Mouse (Mus musculus) myocyte (in vitro differentiated cells): Measurements from ENCODE around the gene Gm20521. TPM values are rescaled to one million over a fixed set of nuclear protein-coding genes. Genes with fewer than 3 reads are reported as not detected.

ENCODE experiments used
- H3K27me3 ChIP-seq: one replicate; pipeline ENCODE4 v1.6.1; 2011; ENCODE audit not compliant: control insufficient read depth, insufficient read depth, insufficient read length
- H3K36me3 ChIP-seq: one replicate; pipeline ENCODE4 v1.6.1; 2011; ENCODE audit not compliant: control insufficient read depth, insufficient read depth
- H3K4me2 ChIP-seq: one replicate; pipeline ENCODE4 v1.6.1; 2011; ENCODE audit warnings: low read depth, control low read depth
- H3K4me3 ChIP-seq: one replicate; pipeline ENCODE4 v1.5.1; 2011; ENCODE audit warnings: mild to moderate bottlenecking, control low read depth, moderate library complexity
- H3K79me2 ChIP-seq: one replicate; pipeline ENCODE4 v1.6.1; 2011; ENCODE audit not compliant: control insufficient read depth, insufficient read depth
- H3ac ChIP-seq: one replicate; pipeline ENCODE4 v1.6.1; 2011; ENCODE audit not compliant: control insufficient read depth, insufficient read length
- CEBPB ChIP-seq: IDR thresholded peaks from 2 replicates; pipeline ENCODE4 v1.6.1; 2011; ENCODE audit warnings: mild to moderate bottlenecking, moderate library complexity; ENCODE audit not compliant: poor library complexity, insufficient read depth, severe bottlenecking
- E2F4 ChIP-seq: IDR thresholded peaks from one replicate; pipeline ENCODE4 v1.6.1; 2011; ENCODE audit warnings: mild to moderate bottlenecking, control low read depth, moderate library complexity; ENCODE audit not compliant: insufficient read depth
- MAX ChIP-seq: IDR thresholded peaks from one replicate; pipeline ENCODE4 v1.6.1; 2011; ENCODE audit warnings: low read depth, mild to moderate bottlenecking, control low read depth
- MYOD1 ChIP-seq, 3 experiments: IDR thresholded peaks; one replicate each; pipeline ENCODE4 v1.6.1; 2011; ENCODE audit warnings: control low read depth in 2 of 3, low read depth in 2 of 3, mild to moderate bottlenecking in 2 of 3, moderate library complexity in 1 of 3; ENCODE audit not compliant: insufficient read length in 2 of 3, control insufficient read depth in 1 of 3
- MYOG ChIP-seq, 3 experiments: IDR thresholded peaks; one replicate each; pipeline ENCODE4 v1.6.1; 2011; ENCODE audit warnings: control low read depth in 2 of 3, low read depth in 2 of 3, mild to moderate bottlenecking in 2 of 3; ENCODE audit not compliant: insufficient read length in 2 of 3, control insufficient read depth in 1 of 3, insufficient read depth in 1 of 3
- POLR2A ChIP-seq: IDR thresholded peaks from one replicate; pipeline ENCODE4 v1.6.1; 2011; ENCODE audit warnings: low read depth, mild to moderate bottlenecking, control low read depth, moderate library complexity; ENCODE audit not compliant: insufficient read length
- POLR2AphosphoS2 ChIP-seq: IDR thresholded peaks from one replicate; pipeline ENCODE4 v1.6.1; 2011; ENCODE audit warnings: low read depth, control low read depth; ENCODE audit not compliant: insufficient read length
- REST ChIP-seq: IDR thresholded peaks from one replicate; pipeline ENCODE4 v1.6.1; 2011; ENCODE audit warnings: mild to moderate bottlenecking, control low read depth, moderate library complexity; ENCODE audit not compliant: insufficient read depth, insufficient read length
- SRF ChIP-seq: IDR thresholded peaks from one replicate; pipeline ENCODE4 v1.6.1; 2011; ENCODE audit warnings: low read depth; ENCODE audit not compliant: control insufficient read depth, insufficient read length
- TCF12 ChIP-seq: IDR thresholded peaks from one replicate; pipeline ENCODE4 v1.6.1; 2011; ENCODE audit warnings: mild to moderate bottlenecking, control low read depth; ENCODE audit not compliant: poor library complexity, insufficient read depth, severe bottlenecking
- TCF3 ChIP-seq: IDR thresholded peaks from one replicate; pipeline ENCODE4 v1.6.1; 2011; ENCODE audit warnings: low read depth, control low read depth; ENCODE audit not compliant: insufficient read length
- USF1 ChIP-seq: IDR thresholded peaks from one replicate; pipeline ENCODE4 v1.6.1; 2011; ENCODE audit warnings: low read depth, mild to moderate bottlenecking, control low read depth, moderate library complexity
- polyA plus RNA-seq: library from polyadenylated mRNA; unstranded; fragments of >200 nt; fragmentation: generic; extraction: Trizol; gene quantifications from one replicate; pipeline ENCODE4 v1.2.1, GENCODE M21; 2012; ENCODE audit warnings: missing spikeins

The Gm20521 gene
- polyA plus RNA-seq, 1 experiment: 0.47 TPM

DNA sequence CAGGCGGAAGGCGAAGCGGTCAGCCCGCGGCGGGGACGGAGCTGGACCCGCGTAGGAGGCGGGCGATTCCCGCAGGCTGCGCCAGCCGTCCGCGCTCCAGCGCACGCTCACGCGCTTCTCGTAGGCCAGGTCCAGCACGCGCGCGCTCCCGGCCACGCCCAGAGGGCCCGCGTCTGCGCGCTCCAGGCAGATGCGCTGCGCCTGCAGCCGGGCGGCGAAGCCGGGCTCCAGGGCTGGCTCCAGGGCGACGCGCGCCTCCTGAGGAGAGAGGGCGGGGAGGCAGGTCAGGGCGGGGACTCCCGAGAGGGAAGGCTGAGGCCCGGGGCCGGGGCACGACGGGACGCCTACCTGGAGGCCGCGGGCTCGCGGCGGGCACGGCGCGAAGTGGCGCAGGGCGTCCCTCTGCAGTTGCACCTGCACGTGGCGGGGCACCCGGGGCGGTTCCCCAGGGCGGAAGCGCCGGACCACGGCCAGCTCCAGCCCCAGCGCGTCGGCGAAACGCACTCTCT is 6.6 kb upstream of the Gm20521 start:
- TF ChIP-seq SRF (no peak), MYOG (IDR thresholded peaks at IDR 0.05; ENCODE audit: control insufficient read depth in 1 of 3, insufficient read depth in 1 of 3, insufficient read length in 2 of 3, low read depth in 2 of 3) (no peak), TCF3 (no peak), TCF12 (no peak), POLR2A (peak; percentile 94), MYOD1 (IDR thresholded peaks at IDR 0.05; ENCODE audit: control insufficient read depth in 1 of 3, insufficient read length in 2 of 3, low read depth in 2 of 3) (peak in 2 of 3 experiments; percentile 4 to 40), CEBPB (no peak), POLR2AphosphoS2 (peak; percentile 91), REST (no peak), E2F4 (no peak), USF1 (no peak), MAX (no peak)
- Histone ChIP-seq H3ac (peak overlapping the region; percentile 68), H3K36me3 (no peaks in the 10 kb centered on the region), H3K4me3 (peak overlapping the region; percentile 29), H3K27me3 (no peaks in the 10 kb centered on the region), H3K79me2 (no peaks in the 10 kb centered on the region), H3K4me2 (peak overlapping the region; percentile 97)

DNA sequence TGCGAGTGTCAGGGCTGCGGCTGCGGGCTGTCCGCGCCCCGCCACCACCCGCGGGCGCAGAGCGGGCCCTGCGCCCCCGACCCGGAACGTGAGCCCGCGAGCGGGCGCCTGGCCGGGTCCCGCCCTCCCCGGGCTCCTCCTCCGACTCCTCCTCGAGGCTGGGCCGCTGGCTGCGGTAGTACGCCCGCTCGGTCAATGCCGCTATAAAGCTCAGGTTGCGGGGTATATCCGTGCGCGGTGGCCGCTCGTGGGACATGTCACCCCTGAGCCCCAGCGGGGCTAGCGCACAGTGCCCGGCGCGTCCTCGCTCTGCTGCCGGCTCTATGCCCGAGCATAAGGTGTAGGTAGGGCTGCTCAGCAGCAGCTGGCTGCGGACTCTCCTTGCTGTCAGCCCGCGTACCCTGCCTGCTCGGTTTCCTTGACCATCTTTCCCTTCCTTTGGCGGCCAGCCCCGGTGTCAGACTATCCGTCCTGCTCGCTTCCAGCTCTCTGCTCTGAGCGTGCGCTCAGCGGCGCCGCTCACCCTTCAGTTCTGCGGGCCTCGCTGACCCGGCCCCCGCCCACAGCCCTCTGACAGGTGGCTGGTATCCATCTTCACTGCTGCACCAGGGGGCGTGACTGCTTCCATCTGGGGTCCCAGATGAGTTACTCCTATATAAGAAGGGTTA is 6.1 kb upstream of the Gm20521 start, which contains the start of gene Ppp1r3e:
TSS of gene Ppp1r3e (minus strand) at position 503 of the 668 bp plus-strand sequence.
- H3K27me3 ChIP-seq: no peaks in the 10 kb centered on the region
- TF ChIP-seq CEBPB (no peak), REST (no peak), POLR2AphosphoS2 (no peak), USF1 (no peak), SRF (no peak), TCF12 (no peak), MAX (no peak), POLR2A (peak; percentile 9), TCF3 (no peak), MYOG (IDR thresholded peaks at IDR 0.05; ENCODE audit: control insufficient read depth in 1 of 3, insufficient read depth in 1 of 3, insufficient read length in 2 of 3, low read depth in 2 of 3) (peak in 2 of 3 experiments; percentile 13 to 19), E2F4 (no peak), MYOD1 (IDR thresholded peaks at IDR 0.05; ENCODE audit: control insufficient read depth in 1 of 3, insufficient read length in 2 of 3, low read depth in 2 of 3) (peak in 1 of 3 experiments; percentile 66)
- peak within 1 kb of the TSS; percentile 68 for H3ac ChIP-seq
- no peaks in the 10 kb centered on the region for H3K36me3 ChIP-seq
- H3K4me2 ChIP-seq: peak within 1 kb of the TSS; percentile 97
- H3K4me3 ChIP-seq: peak within 1 kb of the TSS; percentile 29
- no peaks in the 10 kb centered on the region for H3K79me2 ChIP-seq

DNA sequence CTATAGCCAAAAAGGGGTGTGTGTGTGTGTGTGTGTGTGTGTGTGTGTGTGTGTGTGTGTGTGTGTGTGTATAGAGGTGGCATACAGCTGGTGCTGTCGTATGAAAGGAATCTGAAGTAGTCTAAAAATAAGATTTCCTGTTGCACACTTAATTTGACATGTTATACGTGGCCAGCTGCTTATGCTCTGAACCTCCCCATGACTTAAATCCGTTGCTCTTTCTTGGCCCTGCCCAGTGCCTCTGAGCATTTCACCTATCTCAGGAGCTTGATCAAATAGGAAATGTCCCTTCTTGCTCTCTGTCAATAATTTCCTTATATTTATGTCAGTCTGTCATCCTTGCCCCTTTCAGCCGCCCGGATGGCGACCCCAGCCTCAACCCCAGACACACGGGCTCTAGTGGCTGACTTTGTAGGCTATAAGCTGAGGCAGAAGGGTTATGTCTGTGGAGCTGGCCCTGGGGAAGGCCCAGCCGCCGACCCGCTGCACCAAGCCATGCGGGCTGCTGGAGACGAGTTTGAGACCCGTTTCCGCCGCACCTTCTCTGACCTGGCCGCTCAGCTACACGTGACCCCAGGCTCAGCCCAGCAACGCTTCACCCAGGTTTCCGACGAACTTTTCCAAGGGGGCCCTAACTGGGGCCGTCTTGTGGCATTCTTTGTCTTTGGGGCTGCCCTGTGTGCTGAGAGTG is 926 bp downstream of the Gm20521 start:
- peak overlapping the region; percentile 93 for H3K4me2 ChIP-seq
- no peaks in the 10 kb centered on the region for H3K27me3 ChIP-seq
- H3ac ChIP-seq: peak overlapping the region; percentile 20
- peaks cover 25% of the 10 kb centered on the region for H3K79me2 ChIP-seq
- no peak for TF ChIP-seq POLR2AphosphoS2
- no peak for TF ChIP-seq CEBPB
- TF ChIP-seq POLR2A: no peak
- TF ChIP-seq E2F4: no peak
- TF ChIP-seq MYOG (IDR thresholded peaks at IDR 0.05; ENCODE audit: control insufficient read depth in 1 of 3, insufficient read depth in 1 of 3, insufficient read length in 2 of 3, low read depth in 2 of 3): no peak
- TF ChIP-seq TCF12: no peak
- TF ChIP-seq USF1: no peak
- TF ChIP-seq SRF: no peak
- TF ChIP-seq TCF3: no peak
- TF ChIP-seq REST: no peak
- no peak for TF ChIP-seq MYOD1 (IDR thresholded peaks at IDR 0.05; ENCODE audit: control insufficient read depth in 1 of 3, insufficient read length in 2 of 3, low read depth in 2 of 3)
- no peak for TF ChIP-seq MAX
- no peaks in the 10 kb centered on the region for H3K36me3 ChIP-seq
- peak overlapping the region; percentile 93 for H3K4me3 ChIP-seq

DNA sequence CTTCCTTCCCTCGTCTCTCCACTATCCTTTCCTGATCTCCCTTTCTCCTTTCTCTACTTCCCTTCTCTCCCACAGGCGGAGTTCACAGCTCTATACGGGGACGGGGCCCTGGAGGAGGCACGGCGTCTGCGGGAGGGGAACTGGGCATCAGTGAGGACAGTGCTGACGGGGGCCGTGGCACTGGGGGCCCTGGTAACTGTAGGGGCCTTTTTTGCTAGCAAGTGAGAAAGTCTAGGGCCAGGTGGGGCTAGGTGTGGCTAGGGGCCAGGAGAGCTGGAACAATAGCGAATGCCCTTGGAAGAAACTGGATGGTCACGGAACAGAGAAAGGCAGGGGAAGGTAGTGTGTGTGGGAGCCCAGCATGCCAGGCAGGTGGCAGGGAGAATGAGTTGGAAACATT is 2.1 kb downstream of the Gm20521 start:
- no peaks in the 10 kb centered on the region for H3K36me3 ChIP-seq
- no peaks in the 10 kb centered on the region for H3K27me3 ChIP-seq
- TF ChIP-seq MYOD1 (IDR thresholded peaks at IDR 0.05; ENCODE audit: control insufficient read depth in 1 of 3, insufficient read length in 2 of 3, low read depth in 2 of 3) (no peak), MYOG (IDR thresholded peaks at IDR 0.05; ENCODE audit: control insufficient read depth in 1 of 3, insufficient read depth in 1 of 3, insufficient read length in 2 of 3, low read depth in 2 of 3) (no peak), TCF12 (no peak), REST (no peak), SRF (no peak), POLR2AphosphoS2 (no peak), TCF3 (no peak), POLR2A (no peak), USF1 (no peak), E2F4 (no peak), CEBPB (no peak), MAX (no peak)
- H3K4me2 ChIP-seq: no peak overlapping the region
- H3K4me3 ChIP-seq: no peak overlapping the region
- peaks cover 25% of the 10 kb centered on the region for H3K79me2 ChIP-seq
- H3ac ChIP-seq: no peak overlapping the region
